Mouse (Mus musculus) kidney, postnatal 0 days (tissue): ENCODE data around the gene Gm13040. TPM values are rescaled to one million over a fixed set of nuclear protein-coding genes. Genes with fewer than 3 reads are reported as not detected.
"Not testable (repeated sequence)": the region's sequence is repeated elsewhere in the genome, so short reads cannot be mapped to it uniquely, and the experiment has no call there.

ENCODE experiments used
- ATAC-seq: fragments of 200-750 bp; cut with Nextera tagmentation; replicated peaks from 2 replicates; pipeline ENCODE4 v1.8.0; 2017; ENCODE audit warnings: low read depth, moderate number of reproducible peaks, moderate TSS enrichment, moderate library complexity; ENCODE audit not compliant: low FRiP score
- DNase-seq: peaks from one replicate; pipeline ENCODE4 v3.0.0-alpha.2; 2016; ENCODE audit warnings: low spot score
- H3K27ac ChIP-seq: fragments of 300-500 bp; sonication (generic); 2 replicates; pipeline ENCODE4 v1.5.1; 2014; ENCODE audit warnings: mild to moderate bottlenecking
- H3K27me3 ChIP-seq: fragments of 300-500 bp; sonication (generic); 2 replicates; pipeline ENCODE4 v1.6.1; 2014; ENCODE audit warnings: low read length, mixed read lengths; ENCODE audit not compliant: insufficient read depth
- H3K36me3 ChIP-seq: fragments of 300-500 bp; sonication (generic); 2 replicates; pipeline ENCODE4 v1.6.1; 2014; ENCODE audit warnings: low read length, mixed read lengths; ENCODE audit not compliant: insufficient read depth
- H3K4me1 ChIP-seq: fragments of 300-500 bp; sonication (generic); replicated peaks from 2 replicates; pipeline ENCODE4 v1.6.1; 2014; ENCODE audit warnings: antibody characterized with exemption, low read length, mixed read lengths; ENCODE audit not compliant: insufficient read depth
- H3K4me2 ChIP-seq: fragments of 300-500 bp; sonication (generic); 2 replicates; pipeline ENCODE4 v1.6.1; 2014; ENCODE audit warnings: mild to moderate bottlenecking, low read length, moderate library complexity, mixed read lengths
- H3K4me3 ChIP-seq: fragments of 300-500 bp; sonication (generic); replicated peaks from 2 replicates; pipeline ENCODE4 v1.5.1; 2014; ENCODE audit warnings: low read depth, low read length
- H3K9ac ChIP-seq: fragments of 300-500 bp; sonication (generic); 2 replicates; pipeline ENCODE4 v1.6.1; 2014; ENCODE audit warnings: low read depth, low read length
- H3K9me3 ChIP-seq: fragments of 300-500 bp; sonication (generic); replicated peaks from 2 replicates; pipeline ENCODE4 v1.6.1; 2016; ENCODE audit warnings: low read length, inconsistent platforms, mixed read lengths
- CTCF ChIP-seq: IDR thresholded peaks from 2 replicates; pipeline ENCODE4 v1.5.1; 2016; ENCODE audit warnings: antibody characterized with exemption, low read depth, mild to moderate bottlenecking, moderate library complexity
- WGBS: fragments of 180-500 bp; shearing (Covaris S2); extraction: QIAGEN DNeasy Blood & Tissue Kit; methylation state at CpG from one replicate; pipeline ENCODE4 v1.1.7; 2014; 5-methylcytosine and 5-hydroxymethylcytosine counted together
- polyA plus RNA-seq: library from polyadenylated mRNA; unstranded; fragments of >200 nt; fragmentation: Nextera tagmentation; extraction: Ambion mirVana; gene quantifications from 2 replicates; pipeline ENCODE4 v1.2.1, GENCODE M21; 2015

The Gm13040 gene
- polyA plus RNA-seq, result not detected in 2 replicates

GRCm38 (mm10) chr4:143535654-143536053, at the start of gene Gm13040:
Gm13040 (plus strand) TSS chr4:143535954.
- H3K36me3 ChIP-seq, H3K4me2 ChIP-seq, H3K27ac ChIP-seq, H3K9me3 ChIP-seq, DNase-seq, ATAC-seq, H3K27me3 ChIP-seq, H3K4me3 ChIP-seq, H3K4me1 ChIP-seq, H3K9ac ChIP-seq: not testable (repeated sequence)
- WGBS, result no CpG with 5 or more reads among the region's 3 CpGs

GRCm38 (mm10) chr4:143511043-143511442, 24.7 kb upstream of the Gm13040 start, which contains the start of gene Gm13043:
Gm13043 (plus strand) TSS chr4:143511343.
- 85% methylated on average over 3 of the region's 3 CpGs for WGBS
- DNase-seq, result no peak
- ATAC-seq, result no peak
- H3K27ac ChIP-seq, result no peak within 1 kb of the TSS
- no peaks in the 10 kb centered on the region for H3K4me1 ChIP-seq
- no peak within 1 kb of the TSS for H3K4me3 ChIP-seq
- no peaks in the 10 kb centered on the region for H3K27me3 ChIP-seq
- H3K9me3 ChIP-seq, result no peaks in the 10 kb centered on the region
- TF ChIP-seq CTCF, result no peak
- H3K4me2 ChIP-seq, result no peak within 1 kb of the TSS
- H3K36me3 ChIP-seq, result no peaks in the 10 kb centered on the region
- H3K9ac ChIP-seq, result no peak within 1 kb of the TSS

- no CpG with 5 or more reads among the region's 3 CpGs for WGBS
These were observed 15.6 kb downstream of the Gm13040 start, which contains the start of the genes BC080695 and Gm13057 for GRCm38 (mm10) chr4:143551400-143551799. BC080695 (plus strand) TSS chr4:143551700. Gm13057 (plus strand) TSS chr4:143551709.

More at GRCm38 (mm10) chr4:143551400-143551799, 15.6 kb downstream of the Gm13040 start, which contains the start of the genes BC080695 and Gm13057:
- H3K27me3 ChIP-seq, H3K27ac ChIP-seq, H3K4me1 ChIP-seq, H3K36me3 ChIP-seq, DNase-seq, H3K4me3 ChIP-seq, ATAC-seq, H3K9me3 ChIP-seq, H3K4me2 ChIP-seq, H3K9ac ChIP-seq: not testable (repeated sequence)

Other genes starting within 250 kb of the Gm13040 start
- 49.4 and 49.9 TPM in 2 replicates for gene Pdpn, start 236.4 kb upstream of the Gm13040 start, polyA plus RNA-seq
- gene Lrrc38, start 186.2 kb upstream of the Gm13040 start, polyA plus RNA-seq, result 0.09 and 0.15 TPM in 2 replicates
- gene Pramel1, start 141.5 kb upstream of the Gm13040 start, polyA plus RNA-seq, result not detected in 2 replicates
- gene Pramef8, start 123.5 kb upstream of the Gm13040 start, polyA plus RNA-seq, result 12.9 and 15.2 TPM in 2 replicates
- gene Oog4, start 85.6 kb upstream of the Gm13040 start, polyA plus RNA-seq, result not detected in 2 replicates
- not detected in 2 replicates for gene Gm13043, start 24.6 kb upstream of the Gm13040 start, polyA plus RNA-seq
- gene BC080695, start 15.7 kb downstream of the Gm13040 start, polyA plus RNA-seq, result not detected in 2 replicates
- gene Gm13057, start 15.8 kb downstream of the Gm13040 start, polyA plus RNA-seq, result not detected in 2 replicates
- gene Gm13083, start 79.0 kb downstream of the Gm13040 start, polyA plus RNA-seq, result not detected in 2 replicates
- gene Gm13088, start 121.3 kb downstream of the Gm13040 start, polyA plus RNA-seq, result not detected in 2 replicates
- gene Gm13089, start 166.8 kb downstream of the Gm13040 start, polyA plus RNA-seq, result not detected in 2 replicates
- gene Gm13078, start 183.5 kb downstream of the Gm13040 start, polyA plus RNA-seq, result not detected in 2 replicates